Mouse (Mus musculus) lung, postnatal 4 days (tissue): ENCODE results near the gene Slc37a3.

Experiments
- DNase-seq, 2 experiments: peaks; one replicate each; pipeline ENCODE4 v3.0.0; 2021

Gene Slc37a3

GRCm38 (mm10) chr6:39317854-39318630, 59.4 kb downstream of the Slc37a3 start:
- no peak for DNase-seq

GRCm38 (mm10) chr6:39316089-39316488, 61.4 kb downstream of the Slc37a3 start:
- DNase-seq, result no peak

DNA sequence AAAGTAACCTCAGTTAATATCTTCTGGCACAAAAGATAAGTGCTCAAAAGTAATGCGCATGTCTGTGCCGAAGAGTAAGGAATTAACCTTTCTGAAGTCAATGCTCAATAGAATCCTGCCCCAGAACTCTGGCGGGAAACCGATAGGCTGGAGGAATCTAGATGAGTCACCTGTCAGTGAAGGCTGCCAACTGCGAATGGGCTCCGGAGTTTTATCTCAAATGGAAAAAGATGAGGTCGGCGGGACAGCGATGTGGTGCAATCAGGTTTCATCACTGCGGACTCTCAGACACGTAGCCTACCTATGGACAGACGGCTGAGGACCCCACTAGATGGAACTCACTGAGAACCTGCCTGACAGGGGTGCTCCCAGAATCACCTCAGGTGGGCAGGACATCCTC, 63.0 kb downstream of the Slc37a3 start:
- no peak for DNase-seq

- no peak for DNase-seq
Measured at GRCm38 (mm10) chr6:39311786-39312185, 65.7 kb downstream of the Slc37a3 start.

- no peak for DNase-seq
Measured at GRCm38 (mm10) chr6:39304371-39304874, 73.1 kb downstream of the Slc37a3 start.

DNA sequence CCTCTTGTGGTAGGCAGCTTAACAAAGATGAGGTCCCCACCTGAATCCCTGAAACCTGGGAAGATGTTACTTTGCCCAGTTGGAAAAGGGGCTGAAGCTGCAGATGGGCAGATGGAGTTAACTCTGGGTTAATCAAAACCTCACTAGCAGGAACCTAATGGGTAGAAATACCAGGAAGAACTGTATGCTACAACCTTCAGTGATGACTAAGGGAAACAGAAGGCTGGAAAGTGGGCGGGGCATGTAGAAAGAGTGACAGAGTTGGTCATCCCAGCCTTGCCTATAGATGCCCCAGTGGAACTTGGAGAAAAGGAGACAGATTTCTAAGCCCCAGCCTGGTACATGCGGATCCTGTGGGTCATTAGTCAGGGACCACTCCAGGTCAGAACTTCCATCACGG, 76.0 kb downstream of the Slc37a3 start:
- DNase-seq, result no peak

DNA sequence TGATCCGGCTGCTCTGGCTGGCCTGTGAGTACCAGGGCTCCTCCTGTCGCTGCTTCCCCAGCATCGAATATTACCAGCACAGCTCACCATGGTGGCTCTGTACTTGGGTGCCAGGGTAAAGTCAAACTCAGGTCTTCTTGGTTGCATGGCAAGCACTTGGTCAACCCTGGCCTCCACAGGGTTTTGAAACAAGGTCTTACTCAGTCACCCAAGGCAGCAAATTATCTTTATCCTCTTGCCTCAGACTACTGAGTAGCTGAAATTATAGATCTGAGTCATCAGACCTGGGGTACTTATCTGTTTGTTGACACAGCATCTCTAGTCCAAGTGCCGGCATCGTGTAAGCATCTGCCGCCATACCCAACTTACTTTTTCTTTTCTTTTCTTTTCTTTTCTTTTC, 80.4 kb downstream of the Slc37a3 start:
- DNase-seq, result no peak

DNA sequence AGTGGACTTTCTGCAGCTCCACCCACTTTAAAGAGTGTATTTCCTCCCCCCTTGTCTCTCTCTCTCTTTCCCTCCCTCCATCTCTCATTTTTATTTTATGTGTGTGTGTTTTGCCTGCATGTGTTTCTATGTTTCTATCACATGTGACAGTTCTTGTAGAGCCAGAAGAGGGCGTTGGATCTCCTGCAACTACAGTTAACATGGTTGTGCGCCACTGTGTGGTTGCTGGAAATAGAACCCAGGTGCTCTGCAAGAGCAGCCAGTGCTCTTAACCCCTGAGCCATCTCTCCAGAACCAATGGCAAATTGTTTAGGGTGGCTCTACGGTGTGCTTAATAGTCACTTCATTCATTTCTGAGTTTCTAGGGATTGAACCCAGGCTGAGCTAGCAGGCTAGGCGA, 81.0 kb downstream of the Slc37a3 start:
- no peak for DNase-seq

- DNase-seq, result no peak
Measured at GRCm38 (mm10) chr6:39295727-39296411, 81.6 kb downstream of the Slc37a3 start.

DNA sequence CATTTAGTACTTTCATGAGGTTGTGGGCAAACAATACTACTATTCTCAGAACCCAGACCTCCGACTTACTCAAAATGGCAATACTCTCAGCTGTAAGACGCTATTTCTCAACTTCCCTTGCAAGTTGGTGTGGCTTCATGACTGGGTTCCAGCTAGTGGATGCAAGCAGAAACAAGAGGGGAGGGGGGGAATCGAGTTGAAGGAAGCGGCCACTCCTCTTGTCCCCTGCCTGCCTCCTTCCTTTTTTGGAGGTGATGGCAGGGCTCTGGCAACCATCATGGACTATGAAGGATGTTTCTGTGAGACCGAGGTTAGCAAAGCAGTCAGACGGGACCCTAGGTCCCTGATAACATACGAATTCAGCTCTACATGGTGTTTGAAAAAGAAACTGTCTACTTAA, 87.8 kb downstream of the Slc37a3 start:
- peak; percentile 40 to 41 for DNase-seq

DNA sequence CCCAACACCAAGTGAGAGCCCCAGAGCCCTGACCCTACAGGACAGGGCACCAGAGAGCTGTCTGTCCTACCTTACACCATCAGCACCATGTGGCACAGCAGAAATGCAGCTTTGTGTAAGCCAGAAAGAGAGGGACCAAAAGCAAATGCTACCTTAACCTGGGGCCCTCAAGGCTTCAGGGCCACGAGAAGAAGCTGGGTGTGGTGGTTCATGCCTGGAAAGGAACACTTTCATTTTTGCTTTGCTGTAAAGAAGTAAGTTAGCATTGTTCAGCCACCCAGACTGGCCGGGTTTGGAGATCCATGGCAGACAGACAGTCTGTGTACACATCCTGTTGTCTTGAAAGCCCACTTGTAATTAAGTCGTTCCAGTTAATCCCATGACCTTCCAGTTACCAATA, 89.7 kb downstream of the Slc37a3 start:
- DNase-seq, result no peak

- DNase-seq, result no peak
Measured at GRCm38 (mm10) chr6:39286732-39287083, 90.8 kb downstream of the Slc37a3 start.

DNA sequence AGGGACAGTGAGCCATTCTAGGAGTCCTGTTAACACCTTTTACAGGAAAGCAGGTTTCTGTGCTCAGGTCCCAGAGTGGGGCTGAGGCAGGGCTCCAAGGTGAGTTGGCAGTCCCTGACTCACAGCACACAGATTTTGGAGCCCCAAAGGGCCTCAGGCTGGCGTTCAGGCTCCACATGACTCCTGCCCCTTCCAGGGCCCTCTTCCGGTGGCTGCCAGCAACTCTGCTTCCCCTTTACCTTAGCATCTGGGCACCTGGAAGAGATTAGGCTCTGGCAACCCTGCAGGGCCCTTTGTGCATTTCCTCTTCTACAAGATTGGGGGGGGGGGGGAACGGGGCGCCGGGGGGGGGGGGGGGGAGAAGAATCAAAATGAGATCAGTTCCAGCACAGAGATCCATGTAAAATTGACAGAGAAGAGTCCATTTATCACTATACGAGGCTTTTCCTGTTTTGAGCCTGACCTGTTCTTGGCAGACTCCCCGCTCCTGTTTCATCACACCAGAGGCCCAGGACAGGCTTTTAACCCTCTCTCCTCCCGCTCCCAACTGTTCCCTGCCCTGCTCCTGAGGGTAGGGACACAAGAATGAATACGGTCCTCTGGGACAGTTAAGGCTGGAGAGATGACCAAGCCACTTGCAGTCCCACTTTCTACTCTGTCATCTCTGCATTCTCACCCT, 91.3 kb downstream of the Slc37a3 start:
- peak in 1 of 2 experiments; percentile 29 for DNase-seq

GRCm38 (mm10) chr6:39284836-39285235, 92.6 kb downstream of the Slc37a3 start:
- DNase-seq, result no peak
